Mouse (Mus musculus): ENCODE measurements around the gene 2410131K14Rik. TPM values are rescaled to one million over a fixed set of nuclear protein-coding genes. Genes with fewer than 3 reads are reported as not detected.

2410131K14Rik gene
- polyA plus RNA-seq (2017; shearing (Covaris generic)), result 7.2 TPM

GRCm38 (mm10) chr5:118244606-118245443, at the start of gene 2410131K14Rik, which contains the start of gene Rnft2:
Gene 2410131K14Rik (plus strand): TSS chr5:118245227.
Gene Rnft2 (minus strand): TSS chr5:118245116.

Other genes with a start within 250 kb of the 2410131K14Rik start
- 116 TPM for gene Tesc, start 217.5 kb upstream of the 2410131K14Rik start, polyA plus RNA-seq (2017; shearing (Covaris generic))
- gene Fbxw8, start 89.8 kb upstream of the 2410131K14Rik start, polyA plus RNA-seq (2017; shearing (Covaris generic)), result 6.6 TPM
- gene Hrk, start 80.6 kb upstream of the 2410131K14Rik start, polyA plus RNA-seq (2017; shearing (Covaris generic)), result not detected
- gene Rnft2, start 111 bp upstream of the 2410131K14Rik start, polyA plus RNA-seq (2017; shearing (Covaris generic)), result not detected

Measured in naive thymus-derived CD4-positive, alpha-beta T cell, adult 5 months (primary cell).